Mouse (Mus musculus) spleen, adult 2 months (tissue): ENCODE measurements around the gene Gabrb3. TPM values are rescaled to one million over a fixed set of nuclear protein-coding genes. Genes with fewer than 3 reads are reported as not detected.

ENCODE experiments used
- DNase-seq, 2 experiments: peaks; one replicate each; pipeline versions ENCODE4 v3.0.0 to v3.0.0-alpha.2; 2012 to 2021; ENCODE audit warnings: low spot score in 2 of 2, low read depth in 1 of 2
- H3K27ac ChIP-seq: fragments of 200-500 bp; 2 replicates; pipeline ENCODE4 v1.5.1; 2012; ENCODE audit warnings: low read length, inconsistent platforms; ENCODE audit not compliant: insufficient read depth
- H3K27me3 ChIP-seq: fragments of 200-500 bp; 2 replicates; pipeline ENCODE4 v1.6.1; 2012; ENCODE audit warnings: mild to moderate bottlenecking, moderate library complexity, low read length, inconsistent platforms; ENCODE audit not compliant: control insufficient read depth, insufficient read depth
- H3K36me3 ChIP-seq: fragments of 200-500 bp; 2 replicates; pipeline ENCODE4 v1.6.1; 2012; ENCODE audit warnings: mild to moderate bottlenecking, low read length, inconsistent platforms; ENCODE audit not compliant: control insufficient read depth, insufficient read depth
- H3K4me1 ChIP-seq: fragments of 200-500 bp; 2 replicates; pipeline ENCODE4 v1.6.1; 2011; ENCODE audit warnings: inconsistent platforms; ENCODE audit not compliant: control insufficient read depth, insufficient read depth, insufficient read length
- H3K4me3 ChIP-seq: fragments of 200-500 bp; 2 replicates; pipeline ENCODE4 v1.5.1; 2011; ENCODE audit warnings: mild to moderate bottlenecking, inconsistent platforms; ENCODE audit not compliant: insufficient read depth, insufficient read length; ENCODE audit errors: extremely low read depth
- CTCF ChIP-seq: fragments of 200-500 bp; IDR thresholded peaks from 2 replicates; pipeline ENCODE4 v1.5.1; 2011; ENCODE audit warnings: mild to moderate bottlenecking, inconsistent platforms; ENCODE audit not compliant: insufficient read depth, insufficient read length, insufficient replicate concordance; ENCODE audit errors: extremely low read depth
- POLR2A ChIP-seq: fragments of 200-500 bp; IDR thresholded peaks from 2 replicates; pipeline ENCODE4 v1.6.1; 2011; ENCODE audit warnings: low read depth, low read length, inconsistent platforms
- WGBS: fragments of 180-500 bp; shearing (Covaris S2); methylation state at CpG from one replicate; pipeline ENCODE4 v1.1.7; 2018; 5-methylcytosine and 5-hydroxymethylcytosine counted together
- polyA plus RNA-seq: library from polyadenylated mRNA; depleted of rRNA; stranded (reverse); fragments of >200 nt; gene quantifications from 2 replicates; pipeline ENCODE4 v1.2.3, GENCODE M21; 2012

Gabrb3 gene
- polyA plus RNA-seq, 1 experiment = not detected

DNA sequence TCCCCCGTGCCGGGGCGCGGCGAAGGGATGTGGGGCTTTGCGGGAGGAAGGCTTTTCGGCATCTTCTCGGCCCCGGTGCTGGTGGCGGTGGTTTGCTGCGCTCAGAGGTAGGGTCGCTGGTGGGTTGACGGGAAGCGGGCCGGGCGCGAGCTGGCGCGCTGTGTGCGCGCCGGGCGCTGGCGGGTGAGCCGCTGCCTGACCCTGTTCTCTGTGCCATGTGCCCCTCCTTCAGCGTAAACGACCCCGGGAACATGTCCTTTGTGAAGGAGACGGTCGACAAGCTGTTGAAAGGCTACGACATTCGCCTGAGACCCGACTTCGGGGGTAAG lies 171.7 kb downstream of the Gabrb3 start:
- Histone ChIP-seq H3K36me3 (no peaks in the 10 kb centered on the region), H3K4me3 (no peak overlapping the region), H3K27ac (no peak overlapping the region), H3K4me1 (no peaks in the 10 kb centered on the region), H3K27me3 (peaks cover 7% of the 10 kb centered on the region)
- WGBS = 5% methylated on average over 34 of the region's 34 CpGs
- no peak for DNase-seq
- TF ChIP-seq CTCF (no peak), POLR2A (no peak)

- no peaks in the 10 kb centered on the region for H3K36me3 ChIP-seq
- no peak overlapping the region for H3K27ac ChIP-seq
- WGBS = 8% methylated on average over 56 of the region's 56 CpGs
- TF ChIP-seq CTCF = no peak
- no peak for TF ChIP-seq POLR2A
- H3K4me1 ChIP-seq = no peaks in the 10 kb centered on the region
- DNase-seq = no peak
- H3K27me3 ChIP-seq = peaks cover 7% of the 10 kb centered on the region
- no peak overlapping the region for H3K4me3 ChIP-seq
Observed at GRCm38 (mm10) chr7:57591578-57592431, 172.3 kb downstream of the Gabrb3 start.

- no peak for TF ChIP-seq POLR2A
- TF ChIP-seq CTCF = no peak
- H3K4me3 ChIP-seq = no peak overlapping the region
- 75% methylated on average over 5 of the region's 5 CpGs for WGBS
- no peaks in the 10 kb centered on the region for H3K4me1 ChIP-seq
- no peak for DNase-seq
- no peak overlapping the region for H3K27ac ChIP-seq
- no peaks in the 10 kb centered on the region for H3K27me3 ChIP-seq
- H3K36me3 ChIP-seq = no peaks in the 10 kb centered on the region
Observed at GRCm38 (mm10) chr7:57597341-57597740, 177.8 kb downstream of the Gabrb3 start.

- no peak overlapping the region for H3K27ac ChIP-seq
- H3K27me3 ChIP-seq = no peaks in the 10 kb centered on the region
- no peaks in the 10 kb centered on the region for H3K36me3 ChIP-seq
- no peak for TF ChIP-seq CTCF
- TF ChIP-seq POLR2A = no peak
- 62% methylated on average over 3 of the region's 3 CpGs for WGBS
- no peak overlapping the region for H3K4me3 ChIP-seq
- no peaks in the 10 kb centered on the region for H3K4me1 ChIP-seq
- DNase-seq = no peak
Observed at GRCm38 (mm10) chr7:57618697-57619096, 199.2 kb downstream of the Gabrb3 start.

DNA sequence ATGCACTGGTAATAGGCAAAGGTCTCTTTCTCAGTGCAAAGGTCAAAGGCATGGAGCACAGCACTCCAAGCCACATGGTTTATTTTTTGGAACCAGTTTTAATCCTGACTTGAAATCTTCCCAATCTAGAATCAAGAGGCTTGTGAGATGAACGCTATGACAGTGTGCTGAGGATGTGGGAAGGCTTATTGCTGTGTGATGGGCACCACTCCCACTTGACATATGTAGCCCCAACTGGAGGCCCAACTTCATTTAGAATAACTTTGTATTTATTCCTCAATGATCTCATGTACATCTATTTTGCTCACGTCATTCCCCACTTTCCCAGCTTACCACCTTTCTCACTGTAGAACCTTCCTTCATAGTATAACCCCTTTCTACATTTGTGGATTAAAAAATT lies 200.5 kb downstream of the Gabrb3 start:
- no peaks in the 10 kb centered on the region for H3K27me3 ChIP-seq
- H3K4me1 ChIP-seq = no peaks in the 10 kb centered on the region
- no peak for DNase-seq
- TF ChIP-seq POLR2A = no peak
- no peak for TF ChIP-seq CTCF
- 92% methylated on average over 2 of the region's 2 CpGs for WGBS
- H3K36me3 ChIP-seq = no peaks in the 10 kb centered on the region
- H3K27ac ChIP-seq = no peak overlapping the region
- no peak overlapping the region for H3K4me3 ChIP-seq

GRCm38 (mm10) chr7:57623718-57624117 lies 204.2 kb downstream of the Gabrb3 start:
- TF ChIP-seq POLR2A (no peak), CTCF (no peak)
- no peak overlapping the region for H3K27ac ChIP-seq
- H3K4me1 ChIP-seq = no peaks in the 10 kb centered on the region
- H3K36me3 ChIP-seq = no peaks in the 10 kb centered on the region
- H3K27me3 ChIP-seq = no peaks in the 10 kb centered on the region
- WGBS = 72% methylated on average over 4 of the region's 4 CpGs
- DNase-seq = no peak
- no peak overlapping the region for H3K4me3 ChIP-seq

DNA sequence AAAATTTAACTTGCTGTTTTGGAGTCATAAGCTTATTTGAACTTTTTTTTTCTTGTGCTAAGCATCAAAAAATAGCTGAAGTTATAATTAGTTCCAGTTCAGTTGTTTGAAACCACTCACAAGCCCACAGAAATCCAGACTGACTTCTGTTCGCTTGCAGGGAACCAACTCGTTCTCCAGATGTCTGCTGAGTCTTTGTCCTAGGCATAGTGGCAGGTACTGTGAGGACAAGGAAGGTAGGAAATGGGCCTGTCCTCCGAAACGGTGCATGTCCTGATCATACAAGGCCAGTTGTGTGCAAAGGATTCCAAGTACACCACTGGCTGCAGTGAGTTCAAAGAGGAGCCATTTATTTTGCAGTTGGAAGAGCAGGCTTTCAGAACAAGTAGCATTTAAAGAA lies 215.5 kb downstream of the Gabrb3 start:
- 77% methylated on average over 4 of the region's 4 CpGs for WGBS

More for the DNA sequence above, 215.5 kb downstream of the Gabrb3 start:
- Histone ChIP-seq H3K4me1 (no peaks in the 10 kb centered on the region), H3K27me3 (no peaks in the 10 kb centered on the region), H3K36me3 (no peaks in the 10 kb centered on the region), H3K4me3 (no peak overlapping the region), H3K27ac (no peak overlapping the region)
- no peak for TF ChIP-seq POLR2A
- TF ChIP-seq CTCF = no peak
- no peak for DNase-seq
